Mouse (Mus musculus): ENCODE measurements at regions not wholly inside any gene's neighbourhood (a gene's known extent, or its start where the extent isn't known, plus 50 kb on each side); places are given as distances from the start of the nearest gene placed in this dataset.

- H3K9me3 ChIP-seq = no peaks in the 10 kb centered on the region
- peaks cover 63% of the 10 kb centered on the region for H3K27me3 ChIP-seq (replicated peaks)
- no peak overlapping the region for H3K4me3 ChIP-seq
- no peaks in the 10 kb centered on the region for H3K36me3 ChIP-seq (replicated peaks)
- no peak overlapping the region for H3K9ac ChIP-seq
- no peak overlapping the region for H3K4me2 ChIP-seq
- no peak for ATAC-seq (replicated peaks)
- no peak overlapping the region for H3K27ac ChIP-seq
- peaks cover 6% of the 10 kb centered on the region for H3K4me1 ChIP-seq
- 51% methylated on average over 3 of the region's 3 CpGs for WGBS
Observed at GRCm38 (mm10) chr12:118649323-118649973, 196.7 kb upstream of the Sp8 start.

DNA sequence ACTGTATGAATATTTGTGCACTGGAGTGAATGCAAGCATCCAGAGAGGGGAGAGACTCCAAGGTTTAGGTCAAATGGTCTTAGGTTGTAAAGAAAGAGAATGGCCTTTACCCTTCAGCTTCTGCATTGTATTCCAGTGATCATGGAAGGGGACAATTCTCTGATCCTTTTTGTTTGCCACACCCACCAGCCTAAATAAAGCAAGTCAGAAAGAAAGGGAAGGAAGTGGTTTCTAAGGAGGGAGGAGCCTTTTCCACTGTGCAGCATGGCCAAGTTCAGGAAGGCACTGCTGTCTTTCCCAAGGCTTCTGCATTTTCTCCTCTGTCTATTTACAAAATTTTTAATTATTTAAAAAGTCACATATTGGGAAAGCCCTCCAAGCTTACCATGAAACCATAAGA, 197.5 kb upstream of the Sp8 start:
- Histone ChIP-seq H3K9ac (no peak overlapping the region), H3K4me3 (no peak overlapping the region), H3K27ac (no peak overlapping the region), H3K36me3 (replicated peaks) (no peaks in the 10 kb centered on the region), H3K27me3 (replicated peaks) (peaks cover 65% of the 10 kb centered on the region), H3K9me3 (no peaks in the 10 kb centered on the region), H3K4me1 (peaks cover 6% of the 10 kb centered on the region), H3K4me2 (no peak overlapping the region)
- ATAC-seq (replicated peaks) = no peak

- 16% methylated on average over 12 of the region's 12 CpGs for WGBS
- H3K4me2 ChIP-seq = no peak overlapping the region
- H3K36me3 ChIP-seq (replicated peaks) = no peaks in the 10 kb centered on the region
- no peaks in the 10 kb centered on the region for H3K9me3 ChIP-seq
- ATAC-seq (replicated peaks) = peak; percentile 63
- H3K4me3 ChIP-seq = no peak overlapping the region
- peaks cover 6% of the 10 kb centered on the region for H3K4me1 ChIP-seq
- H3K27me3 ChIP-seq (replicated peaks) = peaks cover 69% of the 10 kb centered on the region
- no peak overlapping the region for H3K27ac ChIP-seq
- H3K9ac ChIP-seq = no peak overlapping the region
Observed at GRCm38 (mm10) chr12:118647270-118648042, 198.7 kb upstream of the Sp8 start.

- no peaks in the 10 kb centered on the region for H3K9me3 ChIP-seq
- no peaks in the 10 kb centered on the region for H3K4me1 ChIP-seq
- no peaks in the 10 kb centered on the region for H3K36me3 ChIP-seq (replicated peaks)
- H3K4me2 ChIP-seq = no peak overlapping the region
- H3K27ac ChIP-seq = no peak overlapping the region
- peaks cover 49% of the 10 kb centered on the region for H3K27me3 ChIP-seq (replicated peaks)
- no peak overlapping the region for H3K4me3 ChIP-seq
- H3K9ac ChIP-seq = no peak overlapping the region
- no peak for ATAC-seq (replicated peaks)
- 83% methylated on average over 3 of the region's 3 CpGs for WGBS
Observed at GRCm38 (mm10) chr12:118640925-118641324, 205.2 kb upstream of the Sp8 start.

GRCm38 (mm10) chr12:118637214-118637613, 208.9 kb upstream of the Sp8 start:
- Histone ChIP-seq H3K4me1 (no peaks in the 10 kb centered on the region), H3K27me3 (replicated peaks) (peaks cover 20% of the 10 kb centered on the region), H3K9me3 (no peaks in the 10 kb centered on the region), H3K4me2 (no peak overlapping the region), H3K9ac (no peak overlapping the region), H3K4me3 (no peak overlapping the region), H3K36me3 (replicated peaks) (no peaks in the 10 kb centered on the region), H3K27ac (no peak overlapping the region)
- 28% methylated on average over 4 of the region's 4 CpGs for WGBS
- peak; percentile 83 for ATAC-seq (replicated peaks)

- Histone ChIP-seq H3K27ac (no peak overlapping the region), H3K36me3 (replicated peaks) (no peaks in the 10 kb centered on the region), H3K9me3 (no peaks in the 10 kb centered on the region), H3K9ac (no peak overlapping the region), H3K4me2 (no peak overlapping the region), H3K27me3 (replicated peaks) (0 out of 2 replicates have a peak, but pooled peaks cover 7% of the 10 kb centered on the region), H3K4me3 (no peak overlapping the region), H3K4me1 (no peaks in the 10 kb centered on the region)
- ATAC-seq (replicated peaks) = no peak
- 21% methylated on average over 1 of the region's 1 CpGs for WGBS
Observed at GRCm38 (mm10) chr12:118635456-118635855, 210.7 kb upstream of the Sp8 start.

- H3K27ac ChIP-seq = no peak overlapping the region
- H3K9ac ChIP-seq = no peak overlapping the region
- no peaks in the 10 kb centered on the region for H3K4me1 ChIP-seq
- ATAC-seq (replicated peaks) = no peak
- H3K9me3 ChIP-seq = no peaks in the 10 kb centered on the region
- H3K27me3 ChIP-seq (replicated peaks) = no peaks in the 10 kb centered on the region
- no peak overlapping the region for H3K4me3 ChIP-seq
- no peaks in the 10 kb centered on the region for H3K36me3 ChIP-seq (replicated peaks)
- H3K4me2 ChIP-seq = no peak overlapping the region
- WGBS = 73% methylated on average over 1 of the region's 1 CpGs
Observed at GRCm38 (mm10) chr12:118630373-118630772, 215.8 kb upstream of the Sp8 start.

DNA sequence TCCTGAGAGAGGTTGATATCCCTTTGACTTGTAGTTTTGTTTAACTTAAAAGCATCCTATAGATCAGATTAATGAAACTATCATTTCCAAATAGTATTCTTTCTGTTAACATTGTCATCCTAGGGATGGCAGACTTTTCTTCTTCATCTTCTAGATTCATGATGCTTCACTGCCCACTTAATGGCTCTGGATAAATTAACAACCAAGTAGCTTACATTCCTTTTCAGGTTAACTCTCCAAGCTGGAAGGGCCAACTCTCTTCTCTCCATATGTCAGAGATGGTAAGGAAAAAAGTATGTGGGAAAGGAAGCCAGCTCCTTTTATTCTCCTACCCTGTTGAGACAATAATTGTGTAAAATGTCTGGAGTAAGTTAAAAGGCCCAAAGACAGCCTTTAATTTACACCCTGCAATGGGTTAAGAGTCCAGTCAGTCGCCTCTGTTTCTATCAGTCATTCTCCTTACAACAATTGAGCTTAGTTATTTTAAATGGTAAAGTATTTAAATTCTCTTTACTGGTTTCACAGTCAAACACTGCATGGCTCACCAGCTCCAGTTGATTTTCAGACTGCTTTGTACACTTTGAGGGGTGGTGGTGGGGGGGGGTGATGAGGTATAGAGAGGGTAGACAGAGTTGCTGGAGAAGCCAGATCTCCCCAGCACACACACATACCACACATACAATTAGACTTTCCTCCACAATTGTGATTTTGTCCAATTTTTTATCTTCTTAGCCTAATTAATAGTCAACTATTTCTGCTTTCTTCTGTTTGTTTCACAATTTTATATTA, 224.2 kb upstream of the Sp8 start:
- H3K4me1 ChIP-seq = no peaks in the 10 kb centered on the region
- H3K27ac ChIP-seq = no peak overlapping the region
- H3K9ac ChIP-seq = no peak overlapping the region
- H3K27me3 ChIP-seq (replicated peaks) = no peaks in the 10 kb centered on the region
- no peak overlapping the region for H3K4me2 ChIP-seq
- WGBS = 67% methylated on average over 1 of the region's 1 CpGs
- no peak overlapping the region for H3K4me3 ChIP-seq
- no peaks in the 10 kb centered on the region for H3K36me3 ChIP-seq (replicated peaks)
- no peaks in the 10 kb centered on the region for H3K9me3 ChIP-seq
- ATAC-seq (replicated peaks) = no peak

DNA sequence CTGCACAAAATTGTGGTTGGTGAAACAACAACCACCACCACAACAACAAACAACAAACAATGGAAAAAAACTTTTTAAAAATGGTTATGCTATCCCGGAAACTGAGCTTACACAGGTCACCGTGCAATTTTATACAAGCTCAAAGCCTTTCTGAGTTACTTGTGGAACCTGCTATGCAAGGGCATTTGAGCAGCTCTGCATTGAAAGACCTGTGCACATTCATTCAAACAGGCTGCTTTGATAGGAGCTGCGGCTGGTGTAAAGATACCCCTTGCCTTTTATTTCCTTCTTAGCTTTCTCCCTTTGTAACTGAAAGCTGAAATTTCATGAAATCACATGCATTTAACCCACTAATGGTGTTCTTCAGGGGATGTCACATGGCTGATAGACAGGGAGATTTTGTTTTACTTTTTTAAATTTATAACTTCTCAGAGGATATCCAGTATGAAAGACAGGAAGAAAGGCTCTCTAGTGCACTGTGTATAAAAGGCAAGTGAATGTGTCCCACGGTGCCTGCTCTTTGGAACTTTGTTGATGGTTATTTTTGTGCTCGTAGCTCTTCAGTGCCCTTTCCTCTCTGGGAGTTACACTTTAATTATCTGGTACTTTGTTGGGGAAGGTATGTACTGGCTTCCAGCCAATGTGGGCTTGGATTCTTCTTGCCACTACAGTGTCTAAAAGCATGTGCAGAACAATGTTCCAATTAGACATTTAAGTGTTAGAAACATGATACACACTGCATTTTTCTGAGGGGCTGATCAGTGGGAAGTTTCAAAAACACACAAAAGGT, 225.1 kb upstream of the Sp8 start:
- no peak; the same call in 1 of the 2 replicates for ATAC-seq (replicated peaks)
- Histone ChIP-seq H3K4me3 (no peak overlapping the region), H3K36me3 (replicated peaks) (no peaks in the 10 kb centered on the region), H3K9ac (no peak overlapping the region), H3K27ac (no peak overlapping the region), H3K4me1 (no peaks in the 10 kb centered on the region), H3K27me3 (replicated peaks) (no peaks in the 10 kb centered on the region), H3K9me3 (no peaks in the 10 kb centered on the region), H3K4me2 (no peak overlapping the region)
- 28% methylated on average over 5 of the region's 5 CpGs for WGBS

- Histone ChIP-seq H3K4me2 (no peak overlapping the region), H3K9me3 (no peaks in the 10 kb centered on the region), H3K4me3 (no peak overlapping the region), H3K27me3 (replicated peaks) (no peaks in the 10 kb centered on the region), H3K4me1 (peaks cover 8% of the 10 kb centered on the region), H3K36me3 (replicated peaks) (no peaks in the 10 kb centered on the region), H3K27ac (no peak overlapping the region), H3K9ac (no peak overlapping the region)
- WGBS = 82% methylated on average over 4 of the region's 4 CpGs
- no peak for ATAC-seq (replicated peaks)
Observed at GRCm38 (mm10) chr12:118597015-118597414, 249.1 kb upstream of the Sp8 start.

- WGBS = 22% methylated on average over 18 of the region's 18 CpGs
- Histone ChIP-seq H3K27ac (no peak overlapping the region), H3K27me3 (replicated peaks) (no peaks in the 10 kb centered on the region), H3K9me3 (no peaks in the 10 kb centered on the region), H3K4me1 (peaks cover 8% of the 10 kb centered on the region), H3K4me3 (peak overlapping the region; percentile 19), H3K4me2 (peak overlapping the region; percentile 42), H3K9ac (no peak overlapping the region), H3K36me3 (replicated peaks) (no peaks in the 10 kb centered on the region)
- peak; percentile 58 for ATAC-seq (replicated peaks)
Observed at GRCm38 (mm10) chr12:118594781-118595574, 251.2 kb upstream of the Sp8 start.

Measured in midbrain, embryonic 15.5 days (tissue).